Mouse (Mus musculus) small intestine, adult 2 months (tissue): ENCODE results near the gene Epb41l5. TPM values are rescaled to one million over a fixed set of nuclear protein-coding genes. Genes with fewer than 3 reads are reported as not detected.
A peak's percentile ranks its signal among the peaks of the same experiment; 100 is the strongest.

ENCODE experiments used
- H3K27ac ChIP-seq: fragments of 200-500 bp; 2 replicates; pipeline ENCODE4 v1.5.1; 2012; ENCODE audit warnings: low read depth, low read length, control low read depth, inconsistent platforms; ENCODE audit not compliant: insufficient read depth
- H3K27me3 ChIP-seq: fragments of 200-500 bp; 2 replicates; pipeline ENCODE4 v1.6.1; 2012; ENCODE audit warnings: mild to moderate bottlenecking, moderate library complexity, low read length, inconsistent platforms; ENCODE audit not compliant: control insufficient read depth, insufficient read depth
- H3K36me3 ChIP-seq: fragments of 200-500 bp; 2 replicates; pipeline ENCODE4 v1.6.1; 2012; ENCODE audit warnings: mild to moderate bottlenecking, low read length, control low read depth, inconsistent platforms; ENCODE audit not compliant: control insufficient read depth, insufficient read depth
- H3K4me1 ChIP-seq: fragments of 200-500 bp; 2 replicates; pipeline ENCODE4 v1.6.1; 2012; ENCODE audit warnings: low read length, inconsistent platforms, mixed read lengths; ENCODE audit not compliant: control insufficient read depth, insufficient read depth, insufficient read length
- H3K4me3 ChIP-seq: fragments of 200-500 bp; 2 replicates; pipeline ENCODE4 v1.5.1; 2012; ENCODE audit warnings: low read depth, mild to moderate bottlenecking, control low read depth, inconsistent platforms, low read length, moderate library complexity
- CTCF ChIP-seq: fragments of 200-500 bp; IDR thresholded peaks from 2 replicates; pipeline ENCODE4 v1.5.1; 2012; ENCODE audit warnings: low read depth, mild to moderate bottlenecking, control low read depth, inconsistent platforms, low read length, moderate library complexity, mixed read lengths; ENCODE audit not compliant: insufficient replicate concordance, insufficient read length; ENCODE audit errors: extremely low read depth
- POLR2A ChIP-seq: fragments of 200-500 bp; IDR thresholded peaks from 2 replicates; pipeline ENCODE4 v1.6.1; 2012; ENCODE audit warnings: low read depth, mild to moderate bottlenecking, control low read depth, inconsistent platforms, low read length, moderate library complexity
- WGBS: fragments of 180-500 bp; shearing (Covaris S2); methylation state at CpG from one replicate; pipeline ENCODE4 v1.1.7; 2018; 5-methylcytosine and 5-hydroxymethylcytosine counted together
- polyA plus RNA-seq: library from polyadenylated mRNA; depleted of rRNA; stranded (reverse); fragments of >200 nt; gene quantifications from 2 replicates; pipeline ENCODE4 v1.2.3, GENCODE M21; 2012

Epb41l5 gene
- polyA plus RNA-seq, 1 experiment: 2.2 TPM

- H3K36me3 ChIP-seq: no peaks in the 10 kb centered on the region
- WGBS: 73% methylated on average over 7 of the region's 7 CpGs
- peaks cover 5% of the 10 kb centered on the region for H3K4me1 ChIP-seq
- no peaks in the 10 kb centered on the region for H3K27me3 ChIP-seq
- no peak for TF ChIP-seq CTCF
- no peak for TF ChIP-seq POLR2A
- H3K27ac ChIP-seq: no peak overlapping the region
- no peak overlapping the region for H3K4me3 ChIP-seq
Observed at GRCm38 (mm10) chr1:119509474-119509873, 139.3 kb downstream of the Epb41l5 start.

DNA sequence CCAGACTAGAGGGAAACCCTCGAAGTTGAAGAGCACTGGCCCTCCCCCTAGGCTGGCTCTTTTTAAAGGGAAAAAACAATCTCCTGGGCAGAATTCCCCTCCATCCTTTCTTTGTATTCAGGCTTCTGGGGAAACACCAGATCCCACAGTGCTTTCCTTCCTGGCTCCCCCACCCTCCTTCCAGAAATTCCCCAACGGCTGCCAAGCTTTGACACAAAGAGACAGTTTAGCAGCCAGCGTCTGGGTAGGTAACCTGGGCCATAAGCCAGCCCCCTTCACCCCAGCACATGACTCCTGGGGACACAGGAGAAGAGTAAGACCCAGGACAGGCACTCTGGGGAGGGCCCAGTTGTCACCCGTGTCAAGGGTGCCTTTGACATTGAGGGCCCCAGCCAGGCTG is 140.3 kb downstream of the Epb41l5 start:
- H3K27me3 ChIP-seq: no peaks in the 10 kb centered on the region
- 47% methylated on average over 4 of the region's 4 CpGs for WGBS
- no peak for TF ChIP-seq CTCF
- TF ChIP-seq POLR2A: no peak
- no peaks in the 10 kb centered on the region for H3K36me3 ChIP-seq
- no peak overlapping the region; the same call in 1 of the 2 replicates for H3K27ac ChIP-seq
- H3K4me3 ChIP-seq: no peak overlapping the region
- H3K4me1 ChIP-seq: peaks cover 5% of the 10 kb centered on the region

DNA sequence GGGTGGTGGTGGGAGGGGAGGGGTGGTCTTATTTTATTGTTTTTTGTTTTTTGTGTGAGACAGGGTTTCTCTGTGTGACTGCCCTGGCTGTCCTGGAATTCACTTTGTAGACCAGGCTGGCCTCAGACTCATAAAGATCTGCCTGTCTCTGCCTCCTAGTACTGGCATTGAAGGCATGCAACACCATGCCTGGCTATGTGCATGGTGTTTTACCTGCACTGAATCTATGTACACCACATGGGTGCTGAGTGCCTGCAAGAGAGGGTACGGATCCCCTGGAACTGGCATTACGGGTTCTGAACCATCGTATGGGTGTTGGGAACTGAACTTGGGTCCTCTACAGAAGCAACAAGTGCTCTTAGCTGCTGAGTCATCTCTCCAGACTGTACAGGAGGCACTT is 142.8 kb downstream of the Epb41l5 start:
- WGBS: 90% methylated on average over 3 of the region's 3 CpGs
- no peak overlapping the region for H3K27ac ChIP-seq
- TF ChIP-seq CTCF (no peak), POLR2A (no peak)

GRCm38 (mm10) chr1:119504260-119505062 is 144.3 kb downstream of the Epb41l5 start, which contains the start of gene Ralb:
Ralb (minus strand) TSS chr1:119504794.
- H3K36me3 ChIP-seq: 0 out of 2 replicates have a peak, but pooled peaks cover 3% of the 10 kb centered on the region
- H3K27ac ChIP-seq: peak within 1 kb of the TSS; percentile 94
- H3K4me1 ChIP-seq: peaks cover 6% of the 10 kb centered on the region; the same call in 1 of the 2 replicates
- TF ChIP-seq CTCF: no peak
- peak; percentile 60 for TF ChIP-seq POLR2A
- under 1% methylated on average over 57 of the region's 57 CpGs for WGBS
- H3K27me3 ChIP-seq: no peaks in the 10 kb centered on the region
- H3K4me3 ChIP-seq: peak within 1 kb of the TSS; percentile 92

More for the DNA sequence above, 142.8 kb downstream of the Epb41l5 start:
- no peak overlapping the region for H3K4me3 ChIP-seq
- no peaks in the 10 kb centered on the region for H3K36me3 ChIP-seq
- H3K27me3 ChIP-seq: no peaks in the 10 kb centered on the region
- H3K4me1 ChIP-seq: peaks cover 6% of the 10 kb centered on the region; the same call in 1 of the 2 replicates

DNA sequence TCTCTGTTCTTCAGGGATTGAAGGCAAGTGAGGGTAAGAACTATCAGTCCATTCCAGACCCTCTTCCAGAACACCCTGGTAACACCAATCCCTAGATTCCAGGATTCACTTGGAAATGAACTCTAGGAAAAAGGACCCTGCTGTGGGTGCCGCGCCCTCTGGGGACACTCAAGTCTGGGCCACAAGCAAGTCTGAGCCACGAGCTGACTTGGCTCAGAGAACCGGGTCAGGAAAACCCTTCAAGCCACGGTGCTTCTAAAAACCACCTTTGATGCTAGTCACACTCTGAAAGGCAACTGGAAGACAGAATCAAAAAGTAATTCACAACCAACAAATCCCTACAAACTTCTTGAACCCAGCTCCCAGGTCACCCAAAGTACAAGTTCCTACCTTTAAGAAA is 145.0 kb downstream of the Epb41l5 start:
- TF ChIP-seq CTCF: no peak
- TF ChIP-seq POLR2A: no peak
- WGBS: 3% methylated on average over 5 of the region's 5 CpGs
- no peaks in the 10 kb centered on the region for H3K27me3 ChIP-seq
- peak overlapping the region; percentile 92 for H3K4me3 ChIP-seq
- H3K4me1 ChIP-seq: peaks cover 10% of the 10 kb centered on the region; the same call in 1 of the 2 replicates
- H3K27ac ChIP-seq: peak overlapping the region; percentile 94
- H3K36me3 ChIP-seq: 0 out of 2 replicates have a peak, but pooled peaks cover 3% of the 10 kb centered on the region

DNA sequence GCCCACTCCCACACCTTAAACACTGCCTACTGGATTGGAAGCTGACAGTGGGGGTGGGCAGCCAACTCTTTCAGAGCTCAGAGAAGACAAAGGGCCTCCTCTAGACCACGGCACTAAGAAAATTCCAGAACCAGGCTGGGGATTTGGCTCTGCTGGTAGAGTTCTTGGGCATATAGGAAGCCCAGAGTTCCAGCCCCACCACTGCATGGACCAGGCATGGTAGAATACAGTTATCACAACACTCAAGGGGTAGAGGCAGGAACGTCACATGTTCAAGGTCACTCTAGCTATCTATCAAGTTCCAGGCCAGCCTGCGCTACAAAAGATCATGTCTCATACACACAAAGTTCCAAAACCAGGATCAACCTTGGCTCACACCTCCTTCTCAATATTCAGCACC is 145.6 kb downstream of the Epb41l5 start:
- Histone ChIP-seq H3K27me3 (no peaks in the 10 kb centered on the region), H3K4me3 (peak overlapping the region; percentile 17; the same call in 1 of the 2 replicates), H3K27ac (peak overlapping the region; percentile 94; the same call in 1 of the 2 replicates), H3K4me1 (peaks cover 16% of the 10 kb centered on the region), H3K36me3 (0 out of 2 replicates have a peak, but pooled peaks cover 3% of the 10 kb centered on the region)
- TF ChIP-seq POLR2A: no peak
- no peak for TF ChIP-seq CTCF
- 70% methylated on average over 3 of the region's 3 CpGs for WGBS

GRCm38 (mm10) chr1:119502729-119503128 is 146.1 kb downstream of the Epb41l5 start:
- peak overlapping the region; percentile 17; the same call in 1 of the 2 replicates for H3K4me3 ChIP-seq
- WGBS: 81% methylated on average over 11 of the region's 11 CpGs
- H3K27me3 ChIP-seq: no peaks in the 10 kb centered on the region
- TF ChIP-seq CTCF (no peak), POLR2A (no peak)
- H3K4me1 ChIP-seq: peaks cover 21% of the 10 kb centered on the region
- no peak overlapping the region for H3K27ac ChIP-seq
- 0 out of 2 replicates have a peak, but pooled peaks cover 3% of the 10 kb centered on the region for H3K36me3 ChIP-seq
